Mouse (Mus musculus): ENCODE results near the gene Ext2.

DNA sequence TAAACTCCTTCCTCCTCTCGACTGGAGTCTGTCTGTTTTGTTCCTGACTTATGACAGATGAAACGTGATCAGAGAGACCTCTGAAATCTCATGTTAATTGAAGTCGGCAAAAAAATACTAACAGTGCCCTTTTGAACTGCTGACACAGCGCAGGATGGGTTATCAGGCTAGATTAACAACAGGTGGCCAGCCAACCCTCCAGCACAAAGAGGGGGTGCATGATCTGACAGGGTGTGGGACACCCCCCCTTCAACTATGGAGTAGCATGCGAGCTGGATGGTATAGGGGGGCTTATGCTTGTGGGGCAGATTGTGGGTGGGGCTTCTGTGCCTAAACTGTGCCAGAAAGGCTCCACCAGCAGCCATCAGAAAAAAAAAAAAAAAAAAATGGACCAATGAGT lies 141.0 kb downstream of the Ext2 start:
- TF ChIP-seq POLR2A (IDR thresholded peaks at IDR 0.05; ENCODE audit: insufficient read length, low read depth) (no peak), POLR2AphosphoS2 (IDR thresholded peaks at IDR 0.05; ENCODE audit: insufficient read length, low read depth) (no peak), USF1 (IDR thresholded peaks at IDR 0.05; ENCODE audit: low read depth) (no peak), CEBPB (IDR thresholded peaks at IDR 0.05; ENCODE audit: insufficient read depth, poor library complexity, severe bottlenecking) (no peak), TCF12 (IDR thresholded peaks at IDR 0.05; ENCODE audit: insufficient read depth, poor library complexity, severe bottlenecking) (no peak), SRF (IDR thresholded peaks at IDR 0.05; ENCODE audit: control insufficient read depth, insufficient read length, low read depth) (no peak), MAX (IDR thresholded peaks at IDR 0.05; ENCODE audit: low read depth) (no peak), MYOD1 (IDR thresholded peaks at IDR 0.05; ENCODE audit: control insufficient read depth in 1 of 3, insufficient read length in 2 of 3, low read depth in 2 of 3) (no peak), MYOG (IDR thresholded peaks at IDR 0.05; ENCODE audit: control insufficient read depth in 1 of 3, insufficient read depth in 1 of 3, insufficient read length in 2 of 3, low read depth in 2 of 3) (no peak), E2F4 (IDR thresholded peaks at IDR 0.05; ENCODE audit: insufficient read depth) (no peak), TCF3 (IDR thresholded peaks at IDR 0.05; ENCODE audit: insufficient read length, low read depth) (no peak), REST (IDR thresholded peaks at IDR 0.05; ENCODE audit: insufficient read depth, insufficient read length) (no peak)

Measured in myocyte (in vitro differentiated cells).